Mouse (Mus musculus) heart, postnatal 25 days (tissue): ENCODE measurements around the gene Gpr183. TPM values are rescaled to one million over a fixed set of nuclear protein-coding genes. Genes with fewer than 3 reads are reported as not detected.

Source experiments
- DNase-seq: peaks from one replicate; pipeline ENCODE4 v3.0.0; 2022; ENCODE audit warnings: low spot score
- intact Hi-C: fragments of 180-260 bp; cut with DNase I; formaldehyde crosslinking; loops from one replicate; pipeline ENCODE4 v1.15.1; 2025
- total RNA-seq, 2 experiments: library from RNA; stranded (reverse); gene quantifications; 2 replicates each; pipeline ENCODE4 v1.2.3; 2021

The Gpr183 gene
- total RNA-seq, 2 experiments from 2014 or later: 1.4 to 1.6 TPM

DNA sequence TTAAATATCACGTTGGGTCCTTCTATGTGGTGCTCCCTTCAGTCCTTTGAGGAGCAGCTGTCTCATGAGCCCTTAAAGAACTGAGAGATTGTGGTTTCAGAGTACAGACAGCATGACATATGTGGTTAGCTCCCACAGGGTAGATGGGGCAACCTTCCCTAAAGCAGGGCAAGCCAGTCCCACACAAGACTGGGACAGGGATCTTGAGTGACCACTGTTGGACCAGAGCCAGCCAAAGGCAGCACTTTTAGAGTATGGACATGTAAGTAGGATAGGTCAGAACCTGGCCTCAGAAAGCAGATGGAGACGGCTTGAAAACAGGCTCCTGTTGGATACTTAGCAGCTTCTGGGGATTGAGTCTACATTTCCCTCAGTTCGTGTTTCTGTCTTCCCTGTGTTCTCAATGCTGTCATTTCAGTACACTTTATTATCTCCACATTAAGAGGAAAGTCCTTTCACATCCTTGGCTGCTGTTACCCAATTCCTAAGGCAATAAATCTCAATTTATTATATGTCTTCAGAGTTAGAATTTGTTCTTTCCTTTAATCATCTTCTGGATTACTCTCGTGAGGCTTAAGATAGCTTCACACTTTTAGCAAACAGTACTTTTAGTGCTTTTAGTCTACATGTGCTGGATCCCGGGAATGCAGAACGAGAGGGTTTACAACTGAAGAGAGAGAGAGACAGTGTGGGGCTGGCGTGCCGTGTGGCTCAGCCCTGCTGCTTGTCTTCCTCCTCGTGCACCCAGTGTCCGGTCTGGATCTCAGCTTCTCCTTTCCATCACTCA is 6.1 kb downstream of the Gpr183 start:
- intact Hi-C loops: no loop called here
- no peak for DNase-seq

DNA sequence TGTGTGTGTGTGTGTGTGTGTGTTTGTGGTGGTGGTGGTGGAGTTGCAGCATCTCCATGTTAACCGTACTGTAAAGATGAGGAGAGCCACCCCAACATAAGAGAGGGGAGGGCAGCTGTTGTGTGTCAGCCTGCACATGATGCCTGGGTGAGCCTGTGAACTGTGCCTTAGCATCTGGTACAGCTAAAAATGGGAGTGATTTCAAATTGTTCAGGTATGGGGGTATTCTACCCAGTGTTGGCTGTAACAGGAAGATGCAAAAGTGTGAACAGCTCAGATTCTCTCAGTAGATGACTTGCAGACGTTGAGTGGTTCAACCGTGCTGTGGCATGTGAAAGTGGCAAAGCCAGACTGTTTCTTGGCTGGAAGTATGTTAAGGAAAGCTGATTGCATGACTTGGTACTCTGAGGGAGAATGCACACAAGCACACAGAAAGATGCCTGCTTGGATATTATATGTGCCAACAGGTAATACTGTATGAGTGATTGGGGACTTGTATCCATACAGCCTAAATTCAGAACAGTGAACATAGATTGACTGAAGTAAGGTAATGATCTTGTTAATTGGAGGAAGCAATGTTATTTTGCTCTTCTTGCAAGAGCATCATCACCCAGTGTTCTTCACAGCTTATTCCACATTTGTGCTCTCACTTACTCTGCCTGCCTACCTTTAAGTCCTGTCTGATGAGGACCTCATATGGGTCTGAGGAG is 6.8 kb downstream of the Gpr183 start:
- intact Hi-C loops: no loop called here
- DNase-seq: no peak

DNA sequence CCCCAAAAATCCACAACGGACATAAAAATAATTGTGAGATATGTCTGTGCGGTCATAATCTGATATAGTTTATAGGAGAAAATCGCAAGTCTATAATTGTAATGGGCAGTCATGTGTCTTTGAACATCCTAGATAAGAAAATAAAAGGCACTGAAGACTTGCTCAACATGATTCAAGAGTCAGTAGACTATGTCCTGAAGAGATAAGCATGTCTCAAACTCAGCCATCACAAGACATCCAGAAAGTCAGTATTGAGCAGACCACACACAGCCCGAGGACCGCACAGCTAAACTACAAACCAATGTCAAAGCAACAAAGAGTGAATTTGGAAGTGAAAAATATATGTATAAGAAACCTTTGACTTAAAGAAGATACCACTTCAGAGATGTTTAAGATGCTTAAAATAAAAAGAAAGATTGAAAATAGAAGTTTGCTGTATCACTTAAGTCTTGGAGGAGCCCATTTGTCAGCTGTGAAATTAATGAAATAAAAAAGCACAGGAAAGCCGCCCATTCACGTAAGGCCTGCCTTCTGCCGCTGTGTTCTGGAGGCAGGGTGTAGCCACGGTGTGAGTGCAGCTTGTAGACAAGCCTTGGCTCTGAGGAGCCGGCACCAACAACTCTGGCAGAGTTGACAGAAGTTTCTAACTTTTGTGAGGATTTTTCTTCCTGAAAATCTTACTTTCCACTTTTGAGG is 7.7 kb downstream of the Gpr183 start:
- DNase-seq: no peak
- intact Hi-C loops: no loop called here

DNA sequence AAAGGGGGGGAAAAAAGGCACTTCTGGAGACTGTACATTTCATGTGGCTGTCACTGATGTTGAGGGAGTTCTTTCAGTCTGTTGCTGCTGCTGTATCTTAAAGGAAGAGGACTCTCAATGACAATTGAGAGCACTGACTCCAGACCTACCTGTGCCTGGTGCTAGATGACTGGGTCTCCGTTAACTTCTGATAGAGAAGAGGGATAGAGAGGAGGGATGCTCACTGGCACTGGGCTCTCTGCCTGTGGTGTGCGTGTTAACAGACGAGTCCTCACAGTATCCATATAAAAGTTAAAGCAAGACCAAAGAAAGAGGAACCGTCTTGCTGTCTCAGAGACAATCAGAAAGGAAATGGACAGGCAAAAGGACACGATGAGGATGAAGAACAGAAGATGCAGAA is 8.7 kb downstream of the Gpr183 start:
- intact Hi-C loops: no loop called here
- no peak for DNase-seq

DNA sequence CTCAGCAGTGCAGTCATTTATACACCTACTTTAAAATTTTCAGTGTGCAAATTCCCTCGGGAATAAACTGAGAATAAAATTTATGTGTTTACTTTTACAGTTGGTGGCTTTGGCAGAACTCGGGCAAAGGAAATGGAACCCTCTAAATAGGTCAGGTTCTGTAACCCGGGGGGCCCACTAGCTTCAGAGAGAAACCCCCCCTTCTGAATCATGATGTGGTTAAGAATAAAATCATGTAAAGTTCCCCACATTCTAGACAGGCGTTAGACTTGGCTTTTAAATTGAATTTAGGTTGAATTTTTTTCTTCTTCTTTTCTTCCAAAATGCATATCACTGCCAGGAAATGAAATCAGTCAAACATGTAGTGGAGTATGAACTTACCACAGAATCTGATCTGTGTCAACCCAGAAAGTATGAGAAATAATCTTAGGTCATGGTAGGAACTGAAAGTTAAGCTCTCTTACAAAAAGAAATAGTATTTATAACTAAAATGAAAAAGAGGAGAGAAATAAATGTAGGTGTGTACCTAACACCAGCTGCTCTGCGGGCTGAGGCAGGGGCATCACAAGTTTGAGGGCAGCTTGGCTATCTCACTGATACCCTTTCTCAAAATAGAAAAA is 9.7 kb downstream of the Gpr183 start:
- no peak for DNase-seq
- intact Hi-C loops: no loop called here

DNA sequence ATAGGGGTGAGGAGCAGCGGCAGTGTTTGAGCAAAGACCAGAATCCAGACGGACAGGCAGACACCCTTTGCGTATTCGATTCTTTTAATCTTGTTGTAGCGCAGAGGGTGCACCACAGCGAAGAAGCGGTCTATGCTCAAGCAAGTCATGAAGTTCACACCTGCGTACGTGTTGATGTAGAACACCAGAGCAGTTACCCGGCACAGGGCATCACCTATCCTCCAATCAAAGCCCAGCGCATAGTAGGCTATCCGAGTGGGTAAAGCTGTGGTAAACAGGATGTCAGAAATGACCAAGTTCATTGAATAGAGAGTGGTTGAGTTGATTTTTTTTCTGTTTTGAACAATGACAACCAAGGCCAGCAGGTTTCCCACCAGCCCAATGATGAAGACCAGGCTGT is 10.4 kb downstream of the Gpr183 start:
- DNase-seq: no peak
- intact Hi-C loops: no loop called here

DNA sequence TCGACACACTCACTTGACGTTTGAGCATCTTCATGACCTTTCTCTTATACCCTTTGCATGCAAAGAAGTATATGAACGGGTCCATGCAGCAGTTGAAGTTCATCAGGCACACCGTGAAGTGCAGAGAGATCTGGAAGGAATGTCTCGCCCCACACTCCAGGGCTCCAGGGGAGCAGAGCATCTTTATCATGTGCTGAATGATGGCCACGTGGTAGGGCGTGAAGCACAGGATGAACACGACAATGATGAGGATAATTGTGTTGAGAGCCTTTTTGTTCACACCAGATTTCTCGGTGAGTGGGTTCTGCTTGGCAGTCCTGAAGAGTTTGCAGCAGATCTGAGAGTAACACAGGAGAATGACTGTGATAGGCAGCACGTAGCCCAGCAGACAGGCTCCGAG is 10.9 kb downstream of the Gpr183 start:
- intact Hi-C loops: no loop called here
- no peak for DNase-seq

DNA sequence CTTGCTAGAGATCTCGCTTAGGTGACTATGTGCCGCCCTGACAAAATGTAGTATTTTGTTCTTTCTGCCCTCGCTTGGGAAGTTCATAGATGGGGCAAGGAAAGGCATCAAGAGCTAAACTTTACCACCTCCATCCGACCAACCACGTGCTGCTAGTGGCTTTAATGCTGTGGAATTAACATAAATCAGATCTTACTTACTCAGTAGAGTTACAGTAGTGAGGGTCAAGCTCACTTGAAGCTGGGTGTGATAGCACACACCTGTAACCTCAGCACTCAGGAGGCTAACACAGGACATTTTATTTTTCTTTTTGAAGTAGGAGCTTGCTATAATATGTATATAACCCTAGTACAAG is 13.0 kb downstream of the Gpr183 start:
- DNase-seq: no peak
- intact Hi-C loops: no loop called here

DNA sequence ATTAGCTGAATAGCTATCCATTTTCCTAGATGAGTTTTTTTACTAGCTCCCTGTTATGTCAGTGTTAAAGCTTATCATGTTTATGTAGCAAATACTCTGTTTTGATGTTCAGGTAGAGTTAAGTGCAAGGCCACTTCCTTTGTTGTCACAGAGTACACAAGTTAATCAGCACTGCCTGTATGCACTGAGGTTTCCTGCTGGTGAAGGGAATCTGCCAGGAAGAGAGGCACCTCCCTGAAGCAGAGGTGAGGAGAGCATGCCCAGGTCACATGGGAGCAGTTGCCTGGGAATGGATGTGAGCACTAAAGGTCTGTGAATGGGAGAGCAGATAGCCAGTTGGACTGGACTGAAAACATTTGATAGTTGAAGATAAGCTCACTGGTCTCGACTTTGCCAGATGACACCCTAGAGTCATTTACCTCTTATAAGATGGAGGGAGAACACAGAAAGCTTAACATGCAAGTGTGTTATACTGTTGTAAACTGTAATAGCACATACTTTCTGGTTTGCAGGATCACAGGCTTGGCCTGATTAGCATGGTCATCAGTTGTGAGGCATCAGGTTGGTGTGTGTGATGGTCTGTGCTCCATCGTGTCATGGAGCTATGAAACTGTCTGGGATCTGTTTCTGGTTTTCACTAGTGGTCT is 13.5 kb downstream of the Gpr183 start:
- intact Hi-C loops: no loop called here
- no peak for DNase-seq

DNA sequence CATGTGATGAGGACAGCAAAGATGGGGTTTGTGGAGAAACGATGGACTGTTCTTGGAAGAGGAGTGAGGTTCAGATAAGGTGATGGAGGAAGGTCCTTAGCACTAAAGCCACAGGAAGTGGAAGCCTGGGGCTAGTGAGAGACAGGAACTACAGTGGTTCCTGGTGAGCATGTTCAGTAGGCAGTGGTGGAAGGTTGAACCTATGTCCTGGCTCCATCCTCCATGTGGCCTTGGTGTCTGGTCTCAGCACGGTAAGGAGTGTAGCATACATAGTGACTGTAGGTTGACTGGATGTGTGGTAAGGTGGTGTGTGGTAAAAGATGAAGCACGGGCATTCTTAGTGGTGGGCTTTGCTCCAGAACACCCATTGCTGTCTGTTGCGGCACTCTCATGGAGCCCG is 15.1 kb downstream of the Gpr183 start:
- no peak for DNase-seq
- intact Hi-C loops: no loop called here

DNA sequence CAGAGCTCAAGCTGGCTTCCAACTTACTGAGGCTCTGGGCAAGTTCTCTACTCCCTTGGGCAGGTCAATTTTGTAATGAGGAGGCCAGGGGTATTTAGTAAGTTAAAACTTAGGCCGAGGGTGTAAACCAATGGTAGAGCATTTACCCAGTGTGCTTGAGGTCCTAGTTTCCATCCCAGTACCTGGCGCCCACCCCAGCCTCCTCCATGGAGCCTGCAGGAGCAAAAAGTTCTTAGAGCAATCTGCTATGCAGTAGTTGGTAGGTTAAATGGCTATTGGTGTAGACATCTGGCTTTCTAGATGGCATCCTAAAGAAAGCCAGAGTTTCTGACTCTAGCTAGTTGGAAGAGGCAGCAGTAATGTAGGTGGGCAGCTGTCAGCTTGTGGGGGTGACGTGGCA is 15.6 kb downstream of the Gpr183 start:
- DNase-seq: no peak
- intact Hi-C loops: no loop called here

DNA sequence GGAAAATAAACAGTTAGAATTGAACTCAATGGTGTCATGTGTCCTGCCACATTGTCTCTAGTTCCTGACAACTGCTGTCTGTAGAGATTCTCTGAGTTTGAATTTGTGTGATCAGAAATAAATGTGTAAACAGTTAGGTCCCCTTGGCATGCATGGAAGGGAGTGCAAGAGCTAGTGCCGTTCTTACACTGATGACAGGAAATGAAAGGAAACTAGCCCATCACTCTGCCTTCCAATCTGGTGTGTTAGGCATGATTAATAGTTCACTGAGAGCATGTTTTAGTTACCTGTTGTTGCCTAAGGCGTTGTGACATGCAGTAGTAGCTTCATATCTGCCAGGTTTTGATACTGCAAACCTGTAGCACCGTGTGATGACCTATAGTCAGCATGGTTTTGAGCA is 17.0 kb downstream of the Gpr183 start:
- intact Hi-C loops: no loop called here
- DNase-seq: no peak

DNA sequence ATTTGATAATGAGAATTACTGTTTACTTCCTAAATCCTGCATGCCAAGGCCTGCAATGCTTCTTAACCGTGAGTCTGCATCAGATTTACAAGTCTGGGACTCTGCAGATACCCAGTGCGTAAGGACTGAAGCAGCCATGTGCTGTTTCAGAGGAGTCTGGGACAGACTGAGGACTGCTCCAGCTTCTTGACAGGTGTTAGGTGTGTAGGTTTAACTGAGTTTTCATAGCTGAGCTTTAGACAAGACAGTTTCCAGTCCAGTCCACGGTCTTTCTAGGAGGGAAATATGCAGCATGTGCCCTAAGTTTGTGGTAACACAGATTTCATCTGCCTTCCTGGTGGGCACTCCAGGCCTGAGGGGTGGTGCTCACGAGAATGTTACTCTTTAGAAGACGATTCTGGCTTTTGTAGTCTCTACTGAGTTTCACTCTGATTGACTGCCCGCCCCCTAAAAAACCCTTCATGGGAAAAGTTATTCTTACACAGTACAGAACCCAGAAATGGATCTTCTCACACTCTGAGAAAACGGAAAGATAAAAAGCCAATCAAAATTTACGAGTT is 17.7 kb downstream of the Gpr183 start:
- no peak for DNase-seq
- intact Hi-C loops: no loop called here

DNA sequence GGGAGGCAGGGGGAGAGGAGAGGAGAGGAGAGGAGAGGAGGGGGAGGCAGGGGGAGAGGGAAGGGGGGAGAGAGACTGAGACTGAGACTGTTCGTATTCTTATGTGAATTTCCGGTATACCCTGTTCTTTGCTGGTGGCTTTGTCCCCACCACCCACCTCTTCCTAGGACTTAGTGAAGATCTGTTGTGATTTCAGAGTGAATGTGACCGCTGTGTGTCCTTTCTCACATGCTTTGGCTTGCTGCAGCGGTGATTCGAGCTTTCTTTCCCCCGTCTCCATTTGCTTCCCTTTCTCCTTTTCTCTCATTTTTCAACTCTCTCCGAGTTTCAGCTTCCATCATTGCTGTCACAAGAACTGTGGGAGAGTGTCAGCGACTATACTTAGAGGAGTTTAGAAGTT is 18.3 kb downstream of the Gpr183 start:
- DNase-seq: no peak
- intact Hi-C loops: no loop called here

DNA sequence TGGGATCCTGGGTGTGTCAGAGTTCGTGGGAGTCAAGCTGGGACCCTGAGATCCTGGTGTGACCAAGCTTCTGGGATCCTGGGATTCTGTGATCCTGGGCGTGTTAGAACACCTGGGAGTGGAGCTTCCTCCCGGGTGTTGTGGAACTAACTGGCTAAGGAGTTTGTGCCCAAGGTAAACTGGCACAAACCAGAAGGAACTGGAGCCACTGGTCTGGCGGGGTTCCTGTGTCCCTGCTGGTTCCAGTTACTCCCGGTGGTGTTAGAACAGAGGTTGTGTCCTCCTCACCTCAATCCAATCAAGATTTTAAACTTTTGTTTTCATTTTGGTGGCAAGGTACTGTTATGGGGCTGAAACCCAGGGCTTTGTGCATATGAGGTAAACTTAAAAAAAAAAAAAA is 18.9 kb downstream of the Gpr183 start:
- intact Hi-C loops: no loop called here
- no peak for DNase-seq

DNA sequence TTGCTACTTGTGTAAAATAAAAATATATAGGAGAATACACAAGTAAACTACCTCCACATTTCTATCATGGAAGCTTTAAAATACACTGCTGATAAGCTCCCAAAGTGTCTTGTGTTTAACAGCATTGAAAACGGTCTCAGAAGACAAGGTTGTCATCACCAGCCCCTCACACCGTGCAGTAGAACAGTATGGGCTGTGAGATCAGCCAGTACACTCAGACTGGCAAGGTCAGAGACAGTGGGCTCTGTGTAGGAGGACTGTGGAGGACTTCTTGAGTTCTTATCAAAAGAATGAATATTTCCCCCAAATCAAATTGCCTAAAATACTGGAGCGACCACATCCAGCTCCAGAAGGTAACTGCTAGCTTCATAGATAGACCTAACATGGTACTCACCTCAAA is 25.4 kb downstream of the Gpr183 start:
- DNase-seq: no peak
- intact Hi-C loops: no loop called here

DNA sequence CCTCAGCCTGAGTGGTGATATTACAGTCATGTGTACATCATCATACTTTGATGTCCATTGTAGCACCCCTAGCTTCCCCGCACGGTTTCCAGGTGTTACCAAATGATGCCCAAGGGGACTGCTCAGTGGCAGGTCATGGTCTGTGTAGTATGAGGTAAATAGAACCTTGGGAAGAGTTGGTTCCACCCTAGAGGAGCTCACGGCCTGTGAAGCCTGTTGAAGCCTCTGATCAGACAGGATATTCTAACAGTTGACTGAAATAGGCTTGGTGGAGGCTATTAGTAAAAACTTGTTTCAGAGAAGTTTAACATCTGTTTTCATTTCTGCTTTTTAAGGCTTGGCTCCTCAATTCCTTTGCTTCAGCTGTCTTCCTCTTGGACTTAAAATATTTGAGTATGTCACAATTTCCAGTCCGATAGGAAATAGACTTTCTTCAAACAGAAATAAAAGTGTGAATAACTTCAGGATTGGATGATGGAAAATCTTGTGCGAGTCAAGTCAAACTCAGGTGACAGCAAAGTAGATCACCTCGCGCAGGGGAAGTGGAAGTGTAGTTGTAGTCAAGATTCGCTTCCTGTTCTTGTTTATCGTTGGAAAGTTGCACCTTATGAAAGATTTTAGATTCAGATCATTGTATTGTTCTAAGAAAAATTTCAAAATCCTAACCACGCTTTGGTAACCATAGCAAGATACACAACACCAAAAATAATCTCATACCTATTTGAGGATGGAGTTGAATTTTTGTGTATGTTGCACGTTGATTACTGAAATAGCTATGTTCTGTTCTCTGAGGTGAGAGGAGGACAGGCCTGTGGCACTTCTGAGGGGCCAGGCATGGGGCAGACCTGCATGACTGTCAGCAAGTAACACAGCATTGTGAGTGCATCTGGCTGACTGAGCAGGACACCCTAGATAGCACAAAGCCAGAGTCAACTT is 26.5 kb downstream of the Gpr183 start:
- no peak for DNase-seq
- intact Hi-C loops: no loop called here

DNA sequence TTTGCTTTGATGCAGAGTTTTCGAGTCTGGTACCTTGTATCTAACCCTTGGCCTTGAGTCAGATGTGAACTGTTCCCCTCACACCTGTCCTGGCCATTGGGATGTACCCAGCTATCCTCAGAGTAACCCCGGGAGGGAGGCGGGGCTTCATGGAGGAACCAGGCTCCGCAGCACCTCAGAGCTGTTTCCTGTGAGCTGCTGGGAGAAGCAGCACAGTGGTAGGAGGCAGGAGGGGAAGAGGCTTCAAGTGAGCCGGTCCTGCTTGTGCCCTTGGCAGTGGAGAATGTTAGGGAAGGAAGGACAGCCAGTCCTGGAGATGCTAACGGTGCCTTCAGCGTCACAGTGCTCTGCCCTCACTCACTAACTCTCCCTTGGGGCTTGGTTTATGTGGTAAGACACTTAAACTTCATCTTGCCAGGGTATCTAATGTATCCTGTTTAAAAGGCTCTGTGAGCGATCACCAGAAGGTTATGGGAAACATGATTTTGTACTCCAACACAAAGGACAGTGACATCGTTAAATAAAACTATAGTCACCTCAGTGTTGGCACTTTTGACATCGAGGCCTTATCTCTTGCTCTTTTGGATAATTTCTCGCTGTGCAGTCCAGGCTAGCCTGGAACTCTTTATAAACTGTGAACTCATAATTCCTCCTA is 27.3 kb downstream of the Gpr183 start:
- intact Hi-C loops: no loop called here
- no peak for DNase-seq

DNA sequence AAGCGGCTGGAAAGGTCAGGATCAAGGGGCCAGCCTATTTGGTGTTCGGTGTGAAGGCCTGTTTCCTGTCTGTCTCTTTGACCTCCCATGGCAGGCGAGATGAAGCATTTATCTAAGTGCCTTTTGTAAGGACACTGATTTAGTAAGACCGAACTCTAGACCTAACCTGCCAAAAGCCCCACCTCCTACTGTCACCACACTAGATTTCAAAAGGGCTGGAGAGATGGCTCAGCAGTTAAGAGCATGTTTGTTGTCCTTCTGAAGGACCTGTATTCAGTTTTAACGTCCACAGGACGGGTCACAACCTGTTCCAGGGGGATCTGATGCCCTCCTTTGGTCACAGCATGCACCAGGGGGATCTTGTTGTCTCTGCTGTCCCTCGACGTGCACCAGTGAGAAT is 28.1 kb downstream of the Gpr183 start:
- intact Hi-C loops: no loop called here
- no peak for DNase-seq
